Mouse (Mus musculus): ENCODE data around the gene Trib2. TPM values are rescaled to one million over a fixed set of nuclear protein-coding genes. Genes with fewer than 3 reads are reported as not detected.

Trib2 gene
- polyA plus RNA-seq (2017; shearing (Covaris generic)), result 10 to 100 TPM; 38.7 to 86.8 (median 66.6) TPM

DNA sequence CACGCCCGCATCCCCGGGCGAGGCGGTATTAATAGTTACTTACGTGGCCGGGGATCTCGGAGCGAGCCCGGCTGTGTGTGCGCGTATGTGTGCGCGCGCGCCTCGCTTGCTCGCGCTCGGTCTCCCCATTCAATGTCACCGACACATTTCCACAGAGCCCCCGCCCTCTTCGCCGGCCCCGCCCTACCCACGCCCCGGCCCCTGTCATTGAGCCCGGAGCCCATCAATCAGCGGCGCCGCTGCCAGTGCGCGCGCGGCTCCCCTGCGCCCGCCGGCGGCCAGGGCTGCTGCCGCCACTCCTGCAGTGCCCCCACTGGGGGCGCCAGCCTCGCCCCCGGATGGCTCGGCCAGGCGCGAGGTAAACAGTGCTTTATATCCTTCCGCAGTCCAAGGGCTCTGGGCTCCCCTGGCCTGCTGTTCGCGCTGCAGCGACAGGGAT lies at the start of gene Trib2:
Gene Trib2 (minus strand): TSS at position 183 of the 439 bp plus-strand sequence.
- peak; percentile 57 for ATAC-seq

DNA sequence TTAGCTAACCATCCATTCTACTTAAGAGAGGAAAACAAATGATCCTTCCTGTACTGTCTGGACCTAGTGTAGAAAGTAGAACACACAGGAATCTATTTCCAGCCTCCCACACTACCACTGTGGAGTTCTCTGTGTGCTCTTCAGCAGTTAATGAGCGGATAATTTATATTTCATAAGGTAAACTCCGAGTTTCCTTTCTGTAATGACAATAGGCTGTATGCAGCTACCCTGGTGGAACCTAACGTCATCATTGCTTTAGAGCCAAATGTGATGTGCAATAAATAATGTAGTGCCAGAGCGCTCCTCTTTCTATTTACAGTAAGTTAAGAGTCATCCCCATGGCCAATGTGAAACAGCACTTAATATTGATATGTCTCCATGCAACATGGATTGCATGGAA lies 41.3 kb upstream of the Trib2 start:
- ATAC-seq, result no peak

DNA sequence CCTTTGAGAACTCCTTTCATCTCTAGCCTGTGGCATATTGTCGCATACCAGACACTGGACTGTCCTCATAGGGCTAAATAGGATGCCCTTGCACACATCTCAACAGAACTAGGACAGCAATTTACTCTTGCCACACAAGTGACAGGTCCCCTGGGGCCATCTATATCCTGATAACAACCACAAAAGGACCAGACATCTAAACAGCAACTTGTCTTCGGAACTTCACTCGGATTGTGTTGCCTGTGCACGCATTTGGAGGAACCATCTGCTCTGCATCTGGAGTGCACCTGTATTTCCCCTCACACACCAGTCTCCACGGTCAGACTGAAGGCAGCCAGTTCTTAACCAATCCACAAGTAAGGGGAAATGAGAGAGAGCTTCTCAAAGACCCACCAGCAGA lies 39.2 kb upstream of the Trib2 start:
- ATAC-seq, result no peak

DNA sequence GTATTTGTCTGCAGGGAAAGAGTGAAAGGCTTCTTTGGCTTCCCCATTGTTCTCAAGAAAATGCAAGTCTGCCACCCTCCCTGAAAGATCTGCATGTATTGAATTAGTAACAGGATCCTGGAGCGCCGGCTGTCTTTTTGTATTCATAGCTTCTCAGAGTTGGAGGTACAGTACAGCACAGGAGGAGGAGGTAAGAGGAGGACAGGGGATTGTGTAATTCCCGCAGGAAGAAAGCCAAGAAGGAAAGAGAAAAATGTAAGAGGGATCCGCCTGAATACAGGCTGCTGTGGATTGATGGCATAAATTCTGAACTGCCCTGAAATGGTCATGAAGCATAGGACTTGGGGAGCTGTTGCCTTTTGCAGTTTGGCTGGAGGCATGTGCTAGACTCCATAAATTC lies 36.1 kb upstream of the Trib2 start:
- no peak for ATAC-seq

DNA sequence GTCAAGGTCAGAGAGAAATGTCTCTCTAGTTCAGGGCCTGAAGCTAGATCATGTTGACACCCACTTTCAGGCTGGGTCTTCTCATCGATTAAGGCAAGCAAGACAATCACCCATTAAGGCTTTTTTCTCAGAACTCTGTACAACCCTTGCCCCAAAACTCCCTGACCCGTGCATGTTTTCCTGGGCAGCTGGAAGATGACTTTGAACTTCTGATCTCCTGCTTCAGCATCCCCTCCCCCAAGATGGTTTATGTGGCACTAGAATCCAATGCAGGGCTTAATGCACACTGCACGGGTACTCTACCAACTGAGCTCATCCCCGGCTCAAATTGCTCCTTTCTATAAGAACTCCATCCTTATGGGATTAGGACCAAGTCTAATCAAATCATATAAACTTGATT lies 35.3 kb upstream of the Trib2 start:
- no peak for ATAC-seq

DNA sequence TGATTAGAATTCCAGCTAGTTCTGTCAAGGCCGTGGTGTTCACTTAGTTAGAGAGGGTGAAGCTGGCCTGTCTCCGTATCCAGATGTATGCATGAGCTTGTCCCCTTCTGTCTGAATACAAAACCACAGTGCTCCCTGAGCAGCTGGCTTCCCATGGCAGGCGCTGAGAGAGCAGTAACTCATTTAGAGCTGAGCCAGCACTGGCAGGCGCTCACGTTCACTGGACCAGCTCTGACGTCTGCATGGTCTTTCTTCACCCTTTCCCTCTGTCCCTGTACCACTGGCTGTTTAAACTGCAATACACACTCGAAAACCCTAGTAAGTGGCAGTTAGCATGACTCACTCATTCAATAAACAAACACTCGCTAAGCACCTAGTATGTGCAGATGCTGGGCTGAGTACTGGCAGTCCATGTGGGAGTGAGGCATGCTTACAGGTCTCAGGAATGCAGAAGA lies 33.7 kb upstream of the Trib2 start:
- ATAC-seq, result no peak

DNA sequence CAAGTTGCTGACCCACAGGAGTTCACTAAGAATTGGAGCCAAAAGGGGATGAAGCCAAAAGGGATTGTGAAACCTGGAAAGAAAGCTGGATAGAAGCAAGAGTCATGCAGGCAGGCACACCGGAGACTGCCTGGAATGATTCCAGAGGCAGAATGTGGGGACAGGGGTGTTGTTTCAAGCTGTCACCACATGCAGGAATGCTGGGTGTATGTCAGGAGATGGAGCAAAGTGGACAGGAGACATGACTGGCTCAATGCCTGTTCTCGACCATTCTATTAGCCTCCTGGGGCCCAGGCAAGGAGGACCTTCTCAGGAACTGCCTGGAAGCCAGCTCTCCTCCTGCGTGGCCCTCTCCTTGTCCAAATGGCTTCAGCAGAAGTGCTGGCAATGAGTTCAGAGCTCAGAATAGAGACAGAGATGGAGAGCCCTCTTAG lies 33.2 kb upstream of the Trib2 start:
- no peak for ATAC-seq

DNA sequence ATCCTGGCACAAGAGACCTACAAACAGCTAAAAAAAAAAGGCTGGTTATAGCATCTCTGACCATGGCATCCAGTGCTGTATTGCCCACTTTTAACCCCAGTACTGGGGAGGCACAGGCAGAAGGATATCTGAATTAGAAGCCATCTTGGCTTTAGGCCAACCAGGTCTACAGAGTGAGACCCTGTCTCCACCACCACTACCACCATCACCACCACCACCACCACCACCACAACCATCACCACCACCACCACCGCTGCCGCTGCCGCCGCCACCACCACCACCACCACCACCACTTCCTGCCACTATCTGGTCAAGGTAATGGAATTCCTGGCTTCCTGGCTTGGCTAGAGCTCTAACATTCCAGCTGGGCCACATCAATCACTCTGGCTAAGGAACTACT lies 31.7 kb upstream of the Trib2 start:
- no peak for ATAC-seq

DNA sequence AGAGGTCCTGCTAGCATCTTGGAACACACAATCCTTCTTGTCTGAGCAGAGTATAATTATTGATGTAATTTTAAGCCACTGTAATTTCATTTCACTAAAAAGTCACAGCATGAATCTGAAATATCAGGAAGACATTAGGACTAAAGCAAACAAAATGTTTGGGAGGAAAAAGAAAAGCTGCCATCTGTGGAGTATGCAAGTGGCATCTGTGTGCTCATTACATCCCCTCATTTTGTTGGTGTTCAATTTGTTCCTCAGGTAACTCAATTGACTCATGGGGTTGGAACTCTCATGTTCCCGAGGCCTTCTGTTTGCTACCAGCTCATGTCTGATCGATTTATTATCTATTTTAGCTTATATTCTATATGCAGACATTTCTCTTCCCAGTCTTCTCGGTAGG lies 28.0 kb upstream of the Trib2 start:
- no peak for ATAC-seq

DNA sequence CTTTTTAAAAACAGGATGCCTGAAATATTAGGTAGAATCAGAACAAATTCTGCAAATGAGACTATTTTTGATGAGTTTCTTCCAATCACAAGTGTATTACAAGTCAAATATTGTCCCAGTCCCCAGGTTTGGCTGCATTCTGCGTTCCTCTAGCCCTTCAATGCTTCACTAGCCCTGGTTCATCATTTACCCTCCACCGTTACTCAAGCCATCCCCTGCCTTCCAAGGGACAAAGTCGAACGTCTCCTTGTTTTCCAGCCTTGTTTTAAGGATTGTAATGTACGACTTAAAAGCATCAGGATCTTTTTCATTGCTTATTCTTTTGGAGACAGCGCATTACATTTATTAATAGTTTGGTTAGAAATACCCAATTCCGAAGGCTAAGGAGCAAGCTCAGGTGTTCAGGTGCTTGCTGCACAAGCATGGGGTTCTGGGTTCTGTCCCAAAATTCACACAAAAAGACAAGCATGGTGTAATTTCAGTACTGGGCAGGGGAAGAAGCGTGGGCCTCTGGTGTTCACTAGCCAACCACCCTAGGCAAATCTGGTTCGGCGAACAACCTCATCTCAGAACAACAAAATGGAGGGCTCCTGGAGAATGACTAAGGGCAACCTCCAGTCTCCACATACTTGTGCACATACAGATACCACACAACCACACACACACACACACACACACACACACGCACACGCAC lies 24.3 kb upstream of the Trib2 start:
- ATAC-seq, result no peak

DNA sequence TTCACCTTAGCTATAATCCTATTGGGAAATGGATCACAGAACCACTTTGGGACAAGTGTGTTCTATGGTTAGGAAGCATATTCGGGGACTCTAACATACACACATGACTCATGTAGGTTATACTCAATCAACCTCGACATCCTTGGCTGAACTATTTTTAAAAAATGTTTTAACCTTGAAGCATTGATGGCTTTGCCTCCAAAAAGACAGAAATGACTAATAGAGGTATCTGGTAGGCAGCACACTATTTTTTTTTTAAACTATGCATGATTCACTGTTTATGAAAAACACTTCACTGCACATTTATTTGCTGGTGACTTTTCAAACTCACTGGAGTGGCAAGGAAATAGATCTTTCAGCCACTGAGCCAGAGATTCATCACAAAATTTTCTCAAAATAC lies 21.5 kb upstream of the Trib2 start:
- ATAC-seq, result no peak

DNA sequence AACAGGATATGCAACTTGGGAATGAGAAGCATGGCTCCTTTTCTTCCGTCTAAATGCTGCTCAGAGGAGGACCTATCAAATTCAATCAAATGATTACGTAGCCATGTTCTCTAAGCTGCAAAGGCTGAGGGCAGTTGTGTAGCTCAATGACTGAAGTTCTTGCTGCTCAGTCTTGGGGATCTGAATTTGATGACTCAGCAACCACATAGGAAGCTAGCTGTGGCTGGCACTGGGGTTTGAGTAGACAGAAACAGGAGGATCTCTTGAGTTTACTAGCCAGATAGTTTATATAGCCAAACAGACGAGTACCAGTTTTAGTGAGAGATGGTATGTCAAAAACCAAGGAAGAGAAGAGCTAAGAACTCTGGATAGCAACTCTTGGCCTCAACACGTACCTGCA lies 20.8 kb upstream of the Trib2 start:
- ATAC-seq, result no peak

DNA sequence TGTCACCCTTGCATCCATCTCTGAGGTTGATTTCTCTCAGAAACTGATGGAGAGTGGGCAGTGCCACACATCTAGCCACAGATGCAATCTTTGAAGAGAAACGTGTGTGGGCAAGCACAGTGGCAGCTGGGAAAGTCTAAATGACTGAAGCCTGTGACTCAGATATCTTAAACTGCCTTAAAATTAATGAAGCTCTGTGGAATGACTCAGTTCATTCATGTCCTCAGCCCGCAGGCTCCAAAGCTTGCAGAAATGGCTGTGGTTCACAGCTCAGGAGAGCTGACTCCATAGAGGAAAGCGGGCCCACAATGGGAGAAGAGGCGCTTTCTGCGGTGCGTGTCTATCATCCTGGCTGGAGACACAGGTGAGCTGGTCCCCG lies 15.9 kb upstream of the Trib2 start:
- no peak for ATAC-seq

DNA sequence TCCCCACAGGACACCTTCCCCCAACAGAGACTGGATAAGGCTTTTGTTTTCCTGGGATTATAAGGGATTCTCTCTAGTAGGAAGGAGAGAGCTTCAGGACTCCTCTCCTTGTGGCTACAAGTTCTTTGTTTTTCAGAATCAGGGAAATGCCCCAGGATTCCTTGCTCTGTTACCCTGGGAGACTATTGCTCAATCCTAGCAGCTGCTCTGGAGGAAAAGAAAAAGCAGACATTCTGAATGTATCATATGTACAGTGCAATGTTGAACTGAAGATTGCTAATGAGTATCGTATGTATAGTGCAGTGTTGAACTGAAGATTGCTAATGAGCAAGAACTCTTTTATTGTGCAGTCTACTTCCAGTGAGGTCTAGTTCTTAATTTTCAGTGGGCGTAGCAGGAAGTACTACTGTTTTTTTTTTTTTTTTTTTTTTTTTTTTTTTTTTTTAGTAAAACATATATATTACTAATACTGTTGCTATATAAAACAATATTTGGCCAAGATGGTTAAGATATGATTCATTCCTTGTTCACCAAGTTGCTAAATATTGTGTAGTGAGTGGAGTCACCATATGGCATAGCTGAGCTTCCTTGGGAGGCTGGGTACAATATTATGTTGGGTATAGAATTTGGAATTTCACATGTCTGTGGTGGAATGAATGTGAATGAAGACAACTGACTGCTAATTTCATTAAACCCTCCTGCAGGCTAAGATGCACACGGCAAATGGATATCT lies 15.4 kb upstream of the Trib2 start:
- ATAC-seq, result no peak

DNA sequence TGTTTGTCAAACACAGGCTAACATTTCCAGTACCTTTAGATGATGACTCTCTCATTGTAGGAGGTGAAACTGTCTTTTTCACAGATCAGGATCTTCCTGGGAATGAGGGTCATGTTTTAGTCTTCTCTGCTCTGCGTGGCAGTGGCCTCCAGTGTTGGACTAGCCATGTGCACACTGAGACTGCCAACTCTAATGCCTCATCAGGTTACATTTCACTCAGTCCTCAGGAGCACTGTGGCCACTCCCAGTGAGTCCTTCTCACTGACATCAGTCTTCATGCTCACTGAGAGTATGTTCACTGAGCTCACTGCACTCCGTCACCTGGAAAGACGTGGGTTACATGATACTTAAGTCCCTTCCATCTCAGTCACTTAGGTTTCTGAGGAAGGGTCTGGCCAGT lies 14.0 kb upstream of the Trib2 start:
- ATAC-seq, result no peak

DNA sequence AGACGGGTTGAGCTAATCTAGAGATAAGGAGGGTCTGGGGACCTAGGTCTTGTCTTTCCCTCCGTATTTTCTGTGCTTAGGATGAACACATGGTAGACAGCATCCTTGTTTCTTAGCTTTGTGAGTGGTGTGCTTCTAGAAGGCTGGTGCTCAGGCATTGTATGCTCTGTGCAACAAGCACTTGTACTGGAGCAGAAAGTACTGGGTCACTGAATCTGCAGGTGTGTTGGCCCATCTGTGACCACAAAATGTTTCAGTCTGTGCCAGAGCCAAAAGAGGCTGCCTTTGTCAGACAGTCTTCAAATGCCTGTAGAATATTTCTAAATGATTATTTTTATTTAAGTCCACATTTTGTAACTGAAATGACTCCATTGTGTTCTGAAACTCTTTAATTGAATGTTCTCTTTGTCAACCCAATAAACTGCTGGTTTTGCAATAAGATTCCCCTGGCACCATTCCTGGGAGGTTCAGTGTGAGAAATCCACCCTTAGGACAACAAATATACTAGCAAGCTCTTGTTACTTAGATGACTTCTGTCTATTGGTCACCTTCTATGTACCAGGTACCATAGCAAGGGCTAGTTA lies 12.2 kb upstream of the Trib2 start:
- ATAC-seq, result no peak

DNA sequence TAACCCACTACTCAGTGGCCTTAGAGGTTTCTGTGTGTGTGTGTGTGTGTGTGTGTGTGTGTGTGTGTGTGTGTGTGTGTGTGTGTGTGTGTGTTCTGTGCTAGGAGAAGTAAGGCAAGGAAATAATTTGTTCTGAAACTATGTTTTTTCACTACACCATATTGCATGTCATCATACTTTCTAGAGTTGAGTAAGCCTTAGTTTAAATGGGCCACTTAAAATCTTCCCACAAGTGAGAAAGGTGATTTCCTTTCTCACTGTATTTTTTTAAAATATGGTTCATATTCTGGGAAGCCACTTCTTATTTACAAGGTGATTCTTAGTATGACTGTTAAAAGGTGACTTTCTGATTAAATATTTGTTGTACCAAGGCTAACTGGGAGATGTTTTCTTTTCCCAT lies 4.3 kb upstream of the Trib2 start:
- ATAC-seq, result peak; percentile 3

DNA sequence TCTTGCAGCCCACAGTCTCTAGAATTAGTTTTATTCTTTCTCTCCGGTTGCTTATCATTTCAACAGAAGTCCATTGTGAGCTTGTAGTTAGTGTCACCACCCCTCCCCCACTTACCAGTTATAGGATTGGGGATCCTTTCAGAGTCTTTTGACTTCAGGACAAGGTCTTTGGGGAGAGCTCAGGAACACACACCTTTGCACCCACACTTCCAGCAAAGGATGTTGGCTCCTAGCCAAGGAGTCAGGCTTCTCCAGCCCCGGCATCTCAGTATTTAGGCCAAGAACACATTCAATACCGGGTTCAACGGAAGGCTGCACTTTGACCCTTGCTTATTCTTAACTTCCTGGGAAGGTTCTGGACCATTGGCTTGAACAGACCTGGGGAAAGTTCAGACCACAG lies 643 bp upstream of the Trib2 start:
- ATAC-seq, result no peak

DNA sequence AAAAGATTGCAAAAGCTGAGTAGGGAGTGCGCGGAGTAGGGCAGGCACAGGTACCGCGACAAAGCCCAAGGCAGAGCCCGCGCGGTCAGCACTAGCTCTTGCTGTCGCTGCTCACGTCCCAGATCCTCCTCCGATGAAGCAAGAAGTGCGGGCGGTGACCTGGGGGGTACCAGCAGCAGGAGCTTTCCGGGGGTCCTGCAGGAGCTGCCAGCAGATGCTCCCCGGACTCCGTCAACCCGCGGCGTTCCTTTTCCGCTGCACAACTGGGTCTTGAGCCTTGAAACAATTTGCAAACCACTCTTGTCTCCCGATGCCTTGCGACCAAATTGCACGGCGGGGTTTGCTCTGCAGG lies 492 bp downstream of the Trib2 start:
- ATAC-seq, result no peak

DNA sequence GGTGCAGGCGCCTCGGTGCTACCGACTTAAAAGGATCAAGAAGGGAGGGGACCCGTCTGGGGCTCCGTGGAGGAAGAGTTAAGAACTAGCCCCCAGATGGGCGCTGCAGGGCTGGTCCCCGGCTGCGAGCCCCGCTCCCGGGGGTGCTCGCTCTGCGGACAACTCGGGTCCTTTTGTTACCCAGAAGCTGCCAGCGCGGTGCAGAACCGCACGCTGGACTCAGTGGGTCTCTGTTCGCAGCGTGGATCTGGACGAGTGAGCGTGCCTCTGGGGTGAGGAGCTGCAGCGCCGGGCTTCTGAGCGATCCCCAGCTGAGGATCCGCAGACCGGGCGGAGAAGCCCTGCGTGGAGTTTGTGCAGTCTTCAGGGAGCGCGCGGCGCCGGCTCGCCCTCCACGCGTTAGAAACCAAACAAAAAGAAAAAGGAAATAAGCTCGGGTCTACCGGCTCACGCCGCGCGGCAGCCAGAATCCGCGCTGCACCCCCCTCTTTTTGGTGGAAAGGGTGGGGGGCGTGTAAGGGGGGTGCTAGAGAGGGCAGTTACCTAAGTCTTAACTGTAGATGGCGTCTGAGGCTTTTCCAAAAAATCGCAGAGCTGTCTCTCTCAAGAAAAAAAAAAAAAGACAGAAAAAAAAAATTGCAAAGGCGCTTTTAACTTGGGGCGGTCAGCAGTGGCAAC lies 1.0 kb downstream of the Trib2 start:
- ATAC-seq, result peak; percentile 33

DNA sequence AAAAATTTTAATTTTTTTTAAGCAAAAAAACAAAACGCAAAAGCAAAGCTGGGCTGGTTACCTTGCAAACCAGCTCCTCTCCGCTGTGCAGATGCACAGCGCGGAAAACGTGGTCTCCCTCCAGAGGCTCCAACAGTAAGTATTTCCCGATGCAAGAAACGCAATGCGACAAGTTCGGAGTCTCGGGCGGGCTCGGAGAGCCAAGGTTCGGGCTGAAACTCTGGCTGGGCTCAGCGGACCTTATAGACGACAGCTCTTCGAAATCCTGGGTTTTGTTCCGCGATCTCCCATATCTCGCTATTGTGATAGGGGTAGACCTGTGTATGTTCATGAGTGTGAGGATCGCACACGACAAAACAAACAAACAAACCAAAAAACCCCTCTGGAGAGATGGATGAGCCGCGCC lies 1.5 kb downstream of the Trib2 start:
- ATAC-seq, result no peak

DNA sequence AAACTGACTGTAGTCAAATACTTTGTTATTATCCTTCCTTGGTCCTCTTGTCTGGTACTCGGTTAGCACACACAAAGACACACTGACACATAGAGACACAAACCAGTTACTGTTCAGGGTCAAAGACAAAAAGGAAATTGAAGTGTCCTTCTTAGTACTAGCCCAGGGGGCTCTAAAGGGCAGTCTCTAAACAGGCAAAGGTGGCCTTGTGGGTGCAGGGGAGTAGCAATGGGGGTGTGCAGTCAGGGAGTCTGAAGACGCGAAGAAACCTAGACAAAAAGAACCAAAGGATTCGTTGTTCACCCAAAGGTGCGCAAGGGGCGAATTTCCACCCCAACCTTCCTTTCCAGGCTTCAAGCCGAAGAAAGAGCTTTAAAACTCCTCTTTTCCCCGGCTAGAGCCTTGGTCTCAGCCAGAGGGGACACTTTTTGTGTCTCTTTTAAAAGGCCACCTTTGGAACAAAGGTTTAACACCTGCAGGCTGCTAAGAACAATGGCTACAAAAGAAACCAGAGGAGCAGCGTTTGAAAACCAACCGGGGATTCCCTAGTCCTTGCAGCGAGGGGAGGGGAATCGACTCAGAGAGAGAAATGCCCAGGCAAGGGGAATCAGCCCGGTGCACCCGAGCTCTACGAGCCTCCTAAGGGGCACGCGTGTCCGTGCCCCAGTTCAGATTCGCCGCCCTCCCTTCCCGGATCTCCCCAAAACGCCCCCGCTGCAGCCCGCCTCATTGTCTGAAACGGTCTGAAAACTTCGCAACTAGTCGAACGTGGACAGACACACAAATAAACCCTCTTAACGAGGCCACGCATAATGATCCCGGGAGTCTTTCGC lies 2.3 kb downstream of the Trib2 start:
- ATAC-seq, result peak; percentile 3

DNA sequence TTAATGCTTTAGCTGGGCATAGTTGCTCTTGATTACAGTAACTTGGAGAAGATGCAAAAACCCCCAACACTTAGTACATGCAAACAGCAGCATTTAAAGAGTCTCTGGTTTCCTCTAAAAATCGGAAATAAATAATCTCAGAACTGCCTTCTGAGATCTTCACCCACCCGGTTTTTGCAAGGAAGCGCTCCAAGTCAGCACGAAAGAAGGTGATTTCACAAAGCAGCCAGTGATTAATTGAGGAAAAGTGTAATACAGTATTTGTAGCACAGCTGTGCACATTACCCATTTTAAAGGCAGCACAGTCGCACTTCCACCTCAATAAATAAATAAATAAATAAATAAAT lies 2.9 kb downstream of the Trib2 start:
- no peak for ATAC-seq
